Mouse (Mus musculus) heart, embryonic 12.5 days (tissue): ENCODE measurements around the gene Stra6. TPM values are rescaled to one million over a fixed set of nuclear protein-coding genes. Genes with fewer than 3 reads are reported as not detected.
A peak's percentile ranks its signal among the peaks of the same experiment; 100 is the strongest.

Experiments
- ATAC-seq: fragments of 200-750 bp; cut with Nextera tagmentation; 2 replicates; pipeline ENCODE4 v1.8.0; 2017; ENCODE audit warnings: moderate TSS enrichment, moderate library complexity; ENCODE audit not compliant: insufficient number of reproducible peaks, low FRiP score
- H3K27ac ChIP-seq: fragments of 300-500 bp; sonication (generic); 2 replicates; pipeline ENCODE4 v1.5.1; 2016; ENCODE audit warnings: mild to moderate bottlenecking, moderate library complexity; ENCODE audit not compliant: poor library complexity, severe bottlenecking
- H3K27me3 ChIP-seq: fragments of 300-500 bp; sonication (generic); replicated peaks from 2 replicates; pipeline ENCODE4 v1.6.1; 2016; ENCODE audit warnings: mild to moderate bottlenecking, moderate library complexity
- H3K36me3 ChIP-seq: fragments of 300-500 bp; sonication (generic); 2 replicates; pipeline ENCODE4 v1.6.1; 2016; ENCODE audit warnings: mild to moderate bottlenecking, moderate library complexity
- H3K4me1 ChIP-seq: fragments of 300-500 bp; sonication (generic); replicated peaks from 2 replicates; pipeline ENCODE4 v1.6.1; 2016; ENCODE audit warnings: mild to moderate bottlenecking
- H3K4me2 ChIP-seq: fragments of 300-500 bp; sonication (generic); 2 replicates; pipeline ENCODE4 v1.6.1; 2016; ENCODE audit warnings: mild to moderate bottlenecking, moderate library complexity
- H3K4me3 ChIP-seq: fragments of 300-500 bp; sonication (generic); 2 replicates; pipeline ENCODE4 v1.5.1; 2016; ENCODE audit warnings: mild to moderate bottlenecking
- H3K9ac ChIP-seq: fragments of 300-500 bp; sonication (generic); 2 replicates; pipeline ENCODE4 v1.6.1; 2016; ENCODE audit warnings: mild to moderate bottlenecking, moderate library complexity
- H3K9me3 ChIP-seq: fragments of 300-500 bp; sonication (generic); replicated peaks from 2 replicates; pipeline ENCODE4 v1.6.1; 2016; ENCODE audit warnings: mild to moderate bottlenecking, moderate library complexity
- WGBS: fragments of 180-500 bp; shearing (Covaris S2); methylation state at CpG from one replicate; pipeline ENCODE4 v1.1.7; 2016; 5-methylcytosine and 5-hydroxymethylcytosine counted together
- polyA plus RNA-seq: library from polyadenylated mRNA; unstranded; fragments of >200 nt; fragmentation: Nextera tagmentation; extraction: Ambion mirVana; gene quantifications from 2 replicates; pipeline ENCODE4 v1.2.1, GENCODE M21; 2016

Gene Stra6
- polyA plus RNA-seq, 1 experiment from 2014 or later = 1.00 TPM

- Histone ChIP-seq H3K4me3 (peak overlapping the region; percentile 38), H3K36me3 (no peaks in the 10 kb centered on the region), H3K9ac (no peak overlapping the region), H3K4me1 (peaks cover 58% of the 10 kb centered on the region), H3K4me2 (peak overlapping the region; percentile 70), H3K9me3 (no peaks in the 10 kb centered on the region), H3K27me3 (peaks cover 100% of the 10 kb centered on the region), H3K27ac (no peak overlapping the region)
- WGBS = under 1% methylated on average over 38 of the region's 38 CpGs
- no peak for ATAC-seq
Observed at GRCm38 (mm10) chr9:58198801-58199371, 135.3 kb downstream of the Stra6 start.

GRCm38 (mm10) chr9:58199381-58200269, 136.0 kb downstream of the Stra6 start:
- no peaks in the 10 kb centered on the region for H3K9me3 ChIP-seq
- no peaks in the 10 kb centered on the region for H3K36me3 ChIP-seq
- H3K4me2 ChIP-seq = peak overlapping the region; percentile 70
- ATAC-seq = no peak
- WGBS = 1% methylated on average over 41 of the region's 41 CpGs
- peaks cover 60% of the 10 kb centered on the region for H3K4me1 ChIP-seq
- peaks cover 93% of the 10 kb centered on the region for H3K27me3 ChIP-seq
- no peak overlapping the region for H3K27ac ChIP-seq
- peak overlapping the region; percentile 38 for H3K4me3 ChIP-seq
- no peak overlapping the region for H3K9ac ChIP-seq

- no peak overlapping the region for H3K27ac ChIP-seq
- no peak overlapping the region for H3K4me3 ChIP-seq
- no peaks in the 10 kb centered on the region for H3K36me3 ChIP-seq
- no peaks in the 10 kb centered on the region for H3K9me3 ChIP-seq
- H3K4me2 ChIP-seq = no peak overlapping the region
- peaks cover 60% of the 10 kb centered on the region for H3K4me1 ChIP-seq
- WGBS = 7% methylated on average over 11 of the region's 11 CpGs
- H3K27me3 ChIP-seq = peaks cover 92% of the 10 kb centered on the region
- ATAC-seq = no peak
- no peak overlapping the region for H3K9ac ChIP-seq
Observed at GRCm38 (mm10) chr9:58200270-58201090, 136.9 kb downstream of the Stra6 start.

GRCm38 (mm10) chr9:58201091-58201842, 137.7 kb downstream of the Stra6 start:
- Histone ChIP-seq H3K9ac (no peak overlapping the region), H3K9me3 (no peaks in the 10 kb centered on the region), H3K27ac (no peak overlapping the region), H3K4me2 (peak overlapping the region; percentile 25; the same call in 1 of the 2 replicates), H3K27me3 (peaks cover 90% of the 10 kb centered on the region), H3K4me3 (peak overlapping the region; percentile 14; the same call in 1 of the 2 replicates), H3K36me3 (no peaks in the 10 kb centered on the region), H3K4me1 (peaks cover 54% of the 10 kb centered on the region)
- 2% methylated on average over 24 of the region's 24 CpGs for WGBS
- no peak for ATAC-seq

GRCm38 (mm10) chr9:58201861-58202549, 138.4 kb downstream of the Stra6 start:
- Histone ChIP-seq H3K4me3 (peak overlapping the region; percentile 14; the same call in 1 of the 2 replicates), H3K27ac (no peak overlapping the region), H3K4me2 (peak overlapping the region; percentile 25; the same call in 1 of the 2 replicates), H3K9ac (no peak overlapping the region), H3K9me3 (no peaks in the 10 kb centered on the region), H3K4me1 (peaks cover 47% of the 10 kb centered on the region), H3K27me3 (peaks cover 82% of the 10 kb centered on the region), H3K36me3 (no peaks in the 10 kb centered on the region)
- ATAC-seq = no peak
- 1% methylated on average over 37 of the region's 37 CpGs for WGBS

- H3K36me3 ChIP-seq = no peaks in the 10 kb centered on the region
- no peak overlapping the region for H3K4me3 ChIP-seq
- WGBS = 5% methylated on average over 14 of the region's 14 CpGs
- ATAC-seq = no peak
- no peak overlapping the region for H3K4me2 ChIP-seq
- H3K27ac ChIP-seq = no peak overlapping the region
- H3K27me3 ChIP-seq = peaks cover 74% of the 10 kb centered on the region
- H3K9ac ChIP-seq = no peak overlapping the region
- H3K4me1 ChIP-seq = peaks cover 40% of the 10 kb centered on the region
- H3K9me3 ChIP-seq = no peaks in the 10 kb centered on the region
Observed at GRCm38 (mm10) chr9:58202676-58203453, 139.3 kb downstream of the Stra6 start.

Other genes with a start within 250 kb of the Stra6 start
- gene Arid3b, start 227.0 kb upstream of the Stra6 start, polyA plus RNA-seq = 27.0 and 29.8 TPM in 2 replicates
- 103 and 104 TPM in 2 replicates for gene Ubl7, start 152.8 kb upstream of the Stra6 start, polyA plus RNA-seq
- 0.14 and 0.18 TPM in 2 replicates for gene Sema7a, start 123.7 kb upstream of the Stra6 start, polyA plus RNA-seq
- gene Cyp11a1, start 57.4 kb upstream of the Stra6 start, polyA plus RNA-seq = not detected in 2 replicates
- gene Ccdc33, start 55.0 kb downstream of the Stra6 start, polyA plus RNA-seq = not detected in 2 replicates
- gene Islr, start 140.5 kb downstream of the Stra6 start, polyA plus RNA-seq = 8.5 and 8.6 TPM in 2 replicates
- 0.05 TPM in 1 of 2 replicates, not detected in the other for gene Islr2, start 140.5 kb downstream of the Stra6 start, polyA plus RNA-seq
- 15.2 and 15.5 TPM in 2 replicates for gene Pml, start 186.0 kb downstream of the Stra6 start, polyA plus RNA-seq
- gene Stoml1, start 189.4 kb downstream of the Stra6 start, polyA plus RNA-seq = 24.0 and 24.7 TPM in 2 replicates
- 57.4 and 62.4 TPM in 2 replicates for gene Loxl1, start 249.4 kb downstream of the Stra6 start, polyA plus RNA-seq